Mouse (Mus musculus): ENCODE data around the gene Egln1. TPM values are rescaled to one million over a fixed set of nuclear protein-coding genes. Genes with fewer than 3 reads are reported as not detected.

The Egln1 gene
- polyA plus RNA-seq (2012; rRNA removed): 47.1 and 54.1 TPM in 2 replicates

GRCm38 (mm10) chr8:124949209-124950068 lies at the start of gene Egln1:
TSS of gene Egln1 (minus strand) at chr8:124949324.

GRCm38 (mm10) chr8:124897386-124898250 lies 51.5 kb downstream of the Egln1 start, which contains the start of the genes Exoc8 and Sprtn:
TSS of gene Exoc8 (minus strand) at chr8:124897705.
TSS of gene Sprtn (plus strand) at chr8:124897886.

GRCm38 (mm10) chr8:124862321-124863162 lies 86.6 kb downstream of the Egln1 start, which contains the start of the genes Gnpat and 2810004N23Rik:
TSS of gene Gnpat (plus strand) at chr8:124863033.
TSS of gene 2810004N23Rik (minus strand) at chr8:124863120.

Other genes with a start within 250 kb of the Egln1 start
- gene Ttc13, start 227.3 kb downstream of the Egln1 start, polyA plus RNA-seq (2012; rRNA removed): 54.3 and 60.8 TPM in 2 replicates
- 40.6 and 41.9 TPM in 2 replicates for gene Arv1, start 227.2 kb downstream of the Egln1 start, polyA plus RNA-seq (2012; rRNA removed)
- gene Fam89a, start 197.5 kb downstream of the Egln1 start, polyA plus RNA-seq (2012; rRNA removed): 0.47 and 1.9 TPM in 2 replicates
- 42.7 and 45.8 TPM in 2 replicates for gene Trim67, start 156.2 kb downstream of the Egln1 start, polyA plus RNA-seq (2012; rRNA removed)
- 86.4 and 93.1 TPM in 2 replicates for gene Gnpat, start 86.3 kb downstream of the Egln1 start, polyA plus RNA-seq (2012; rRNA removed)
- gene 2810004N23Rik, start 86.2 kb downstream of the Egln1 start, polyA plus RNA-seq (2012; rRNA removed): 24.1 and 26.0 TPM in 2 replicates
- gene Exoc8, start 51.6 kb downstream of the Egln1 start, polyA plus RNA-seq (2012; rRNA removed): 11.2 and 11.8 TPM in 2 replicates
- 19.4 and 20.4 TPM in 2 replicates for gene Sprtn, start 51.4 kb downstream of the Egln1 start, polyA plus RNA-seq (2012; rRNA removed)
- gene Tsnax, start 63.7 kb upstream of the Egln1 start, polyA plus RNA-seq (2012; rRNA removed): 165 and 167 TPM in 2 replicates
- 1.4 and 2.3 TPM in 2 replicates for gene Disc1, start 104.9 kb upstream of the Egln1 start, polyA plus RNA-seq (2012; rRNA removed)

Measured in central nervous system, embryonic 14 days (tissue).